Mouse (Mus musculus) heart, adult 2 months (tissue): ENCODE results near the gene Hdgf. TPM values are rescaled to one million over a fixed set of nuclear protein-coding genes. Genes with fewer than 3 reads are reported as not detected.

Experiments
- DNase-seq, 2 experiments: peaks; one replicate each; pipeline ENCODE4 v3.0.0; 2021
- H3K27ac ChIP-seq: fragments of 200-600 bp; 2 replicates; pipeline ENCODE4 v1.8.1; 2022
- H3K27me3 ChIP-seq: fragments of 200-500 bp; 2 replicates; pipeline ENCODE4 v1.6.1; 2012; ENCODE audit warnings: mild to moderate bottlenecking, low read length, inconsistent platforms, mixed read lengths; ENCODE audit not compliant: control insufficient read depth, insufficient read depth
- H3K36me3 ChIP-seq: fragments of 200-500 bp; 2 replicates; pipeline ENCODE4 v1.6.1; 2012; ENCODE audit warnings: low read length, inconsistent platforms; ENCODE audit not compliant: control insufficient read depth, insufficient read depth
- H3K4me1 ChIP-seq: fragments of 200-500 bp; 2 replicates; pipeline ENCODE4 v1.6.1; 2011; ENCODE audit warnings: low read length; ENCODE audit not compliant: control insufficient read depth, insufficient read depth
- H3K4me3 ChIP-seq: fragments of 200-600 bp; 2 replicates; pipeline ENCODE4 v1.8.1; 2022
- H3K79me2 ChIP-seq: fragments of 200-500 bp; replicated peaks from 2 replicates; pipeline ENCODE4 v1.6.1; 2012; ENCODE audit warnings: mild to moderate bottlenecking, inconsistent platforms, low read length, moderate library complexity, mixed read lengths; ENCODE audit not compliant: control insufficient read depth, insufficient read depth
- H3K9ac ChIP-seq: fragments of 200-500 bp; 2 replicates; pipeline ENCODE4 v1.6.1; 2012; ENCODE audit warnings: low read depth, mild to moderate bottlenecking, control low read depth, inconsistent platforms, low read length, mixed read lengths
- CTCF ChIP-seq: fragments of 200-600 bp; IDR thresholded peaks from 2 replicates; pipeline ENCODE4 v1.8.1; 2022; ENCODE audit warnings: antibody characterized with exemption, mild to moderate bottlenecking, moderate library complexity
- EP300 ChIP-seq: fragments of 200-500 bp; IDR thresholded peaks from 2 replicates; pipeline ENCODE4 v1.6.1; 2011; ENCODE audit warnings: low read depth, low read length, control low read depth; ENCODE audit not compliant: insufficient read depth
- POLR2A ChIP-seq: fragments of 200-500 bp; IDR thresholded peaks from 2 replicates; pipeline ENCODE4 v1.6.1; 2011; ENCODE audit warnings: mild to moderate bottlenecking, low read depth, low read length, control low read depth; ENCODE audit not compliant: insufficient read depth
- WGBS: fragments of 180-500 bp; shearing (Covaris S2); methylation state at CpG from one replicate; pipeline ENCODE4 v1.1.7; 2018; 5-methylcytosine and 5-hydroxymethylcytosine counted together
- intact Hi-C: fragments of 180-260 bp; cut with DNase I; formaldehyde crosslinking; loops from one replicate; pipeline ENCODE4 v1.15.1; 2025
- polyA plus RNA-seq: library from polyadenylated mRNA; depleted of rRNA; stranded (reverse); fragments of >200 nt; gene quantifications from 2 replicates; pipeline ENCODE4 v1.2.3, GENCODE M21; 2012; rRNA removed
- total RNA-seq, 2 experiments: library from RNA; stranded (reverse); gene quantifications; 2 replicates each; pipeline ENCODE4 v1.2.3; 2021

Hdgf gene
- total and polyA plus RNA-seq, 3 experiments = 61.6 to 125 (median 106) TPM

GRCm38 (mm10) chr3:87958056-87958455, 51.9 kb downstream of the Hdgf start:
- H3K4me1 ChIP-seq = no peaks in the 10 kb centered on the region
- no peaks in the 10 kb centered on the region for H3K27me3 ChIP-seq
- H3K9ac ChIP-seq = no peak overlapping the region
- no peaks in the 10 kb centered on the region for H3K79me2 ChIP-seq
- intact Hi-C loops = no loop called here
- H3K4me3 ChIP-seq = no peak overlapping the region
- DNase-seq = no peak
- WGBS = 63% methylated on average over 1 of the region's 1 CpGs
- no peak for TF ChIP-seq EP300
- no peak for TF ChIP-seq CTCF
- no peak for TF ChIP-seq POLR2A
- H3K27ac ChIP-seq = no peak overlapping the region
- no peaks in the 10 kb centered on the region for H3K36me3 ChIP-seq

DNA sequence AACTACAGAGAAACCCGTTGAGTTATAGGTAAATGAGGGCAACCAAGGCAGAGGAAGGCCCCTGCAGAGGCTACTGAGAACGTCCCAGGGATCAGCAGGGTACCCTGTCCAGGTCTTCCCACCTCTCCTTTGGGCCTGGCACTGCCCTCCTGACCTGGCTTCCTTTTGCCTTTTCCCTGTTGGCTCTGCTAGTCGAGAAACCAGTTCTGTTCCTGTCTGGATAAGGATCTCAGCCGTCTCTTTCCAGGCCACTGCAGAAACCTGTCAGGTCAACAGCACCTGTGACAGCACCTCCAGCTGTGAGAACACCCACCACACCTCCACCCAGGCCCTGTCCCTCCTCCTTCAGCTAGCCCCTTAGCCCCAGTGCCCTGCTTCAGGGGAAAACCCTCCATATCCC, 52.4 kb downstream of the Hdgf start:
- no peaks in the 10 kb centered on the region for H3K27me3 ChIP-seq
- H3K4me3 ChIP-seq = no peak overlapping the region
- TF ChIP-seq EP300 (no peak), POLR2A (no peak), CTCF (no peak)
- no peak overlapping the region for H3K9ac ChIP-seq
- intact Hi-C loops = no loop called here
- H3K79me2 ChIP-seq = no peaks in the 10 kb centered on the region
- H3K4me1 ChIP-seq = no peaks in the 10 kb centered on the region
- 46% methylated on average over 4 of the region's 4 CpGs for WGBS
- H3K36me3 ChIP-seq = no peaks in the 10 kb centered on the region
- no peak overlapping the region for H3K27ac ChIP-seq
- no peak for DNase-seq

GRCm38 (mm10) chr3:87958967-87959366, 52.8 kb downstream of the Hdgf start:
- no peak overlapping the region for H3K9ac ChIP-seq
- intact Hi-C loops = no loop called here
- H3K27me3 ChIP-seq = no peaks in the 10 kb centered on the region
- TF ChIP-seq CTCF (no peak), EP300 (no peak), POLR2A (no peak)
- WGBS = 87% methylated on average over 1 of the region's 1 CpGs
- no peak overlapping the region for H3K27ac ChIP-seq
- H3K79me2 ChIP-seq = no peaks in the 10 kb centered on the region
- H3K36me3 ChIP-seq = no peaks in the 10 kb centered on the region
- no peak overlapping the region for H3K4me3 ChIP-seq
- no peaks in the 10 kb centered on the region for H3K4me1 ChIP-seq
- DNase-seq = no peak

- no peak for DNase-seq
- H3K4me1 ChIP-seq = no peaks in the 10 kb centered on the region
- H3K27me3 ChIP-seq = no peaks in the 10 kb centered on the region
- no peak overlapping the region for H3K9ac ChIP-seq
- 74% methylated on average over 7 of the region's 7 CpGs for WGBS
- H3K27ac ChIP-seq = no peak overlapping the region
- no peak overlapping the region for H3K4me3 ChIP-seq
- intact Hi-C loops = no loop called here
- TF ChIP-seq POLR2A (no peak), CTCF (no peak), EP300 (no peak)
- H3K36me3 ChIP-seq = no peaks in the 10 kb centered on the region
- H3K79me2 ChIP-seq = no peaks in the 10 kb centered on the region
Observed at GRCm38 (mm10) chr3:87959371-87959770, 53.2 kb downstream of the Hdgf start.

DNA sequence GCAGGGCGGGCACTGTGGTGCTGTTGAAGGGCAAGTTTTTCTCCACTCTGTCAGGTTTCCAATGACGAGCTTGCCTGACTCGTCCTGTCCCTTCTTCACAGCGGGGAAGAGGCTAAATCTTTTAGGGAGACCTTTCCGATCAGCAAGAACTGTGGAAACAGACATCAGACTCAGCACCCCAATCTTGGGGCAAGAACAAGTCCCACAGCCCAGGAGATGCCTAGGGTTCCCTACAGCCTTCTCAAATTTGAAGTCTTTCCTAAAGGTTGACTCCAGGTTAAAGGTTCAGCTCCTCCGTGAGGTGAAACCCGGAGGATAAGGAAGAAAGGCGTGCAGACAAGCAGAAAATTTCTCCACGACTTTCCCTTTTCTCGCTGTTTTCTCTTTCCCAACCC, 54.1 kb downstream of the Hdgf start:
- H3K27me3 ChIP-seq = no peaks in the 10 kb centered on the region
- no peaks in the 10 kb centered on the region for H3K4me1 ChIP-seq
- no peaks in the 10 kb centered on the region for H3K36me3 ChIP-seq
- intact Hi-C loops = no loop called here
- TF ChIP-seq POLR2A (no peak), CTCF (no peak), EP300 (no peak)
- H3K27ac ChIP-seq = peak overlapping the region; percentile 70
- 18% methylated on average over 10 of the region's 10 CpGs for WGBS
- no peak overlapping the region; the same call in none of the 2 replicates for H3K9ac ChIP-seq
- no peak for DNase-seq
- peak overlapping the region; percentile 60 for H3K4me3 ChIP-seq
- no peaks in the 10 kb centered on the region for H3K79me2 ChIP-seq

GRCm38 (mm10) chr3:87960586-87961191, 54.6 kb downstream of the Hdgf start:
- peak overlapping the region; percentile 70 for H3K27ac ChIP-seq
- intact Hi-C loops = loop anchor here (1.0 kb wide), 1 partner anchor 25 kb away; no protein-coding TSS in a partner anchor
- no peaks in the 10 kb centered on the region for H3K36me3 ChIP-seq
- no peaks in the 10 kb centered on the region for H3K79me2 ChIP-seq
- TF ChIP-seq CTCF (peak; percentile 82), EP300 (peak; percentile 69; the same call in 1 of the 2 replicates), POLR2A (peak; percentile 31; the same call in 1 of the 2 replicates)
- no peaks in the 10 kb centered on the region for H3K27me3 ChIP-seq
- H3K4me1 ChIP-seq = no peaks in the 10 kb centered on the region
- H3K9ac ChIP-seq = peak overlapping the region; percentile 73
- 1% methylated on average over 27 of the region's 27 CpGs for WGBS
- H3K4me3 ChIP-seq = peak overlapping the region; percentile 60
- DNase-seq = peak; percentile 88 to 91

Other genes starting within 250 kb of the Hdgf start
- under 1 TPM; 0.36 to 0.47 TPM for gene Lrrc71, start 157.7 kb upstream of the Hdgf start, total RNA-seq
- gene Lrrc71, start 157.7 kb upstream of the Hdgf start, polyA plus RNA-seq = 0.26 and 1.1 TPM in 2 replicates
- gene Ntrk1, start 111.2 kb upstream of the Hdgf start, total RNA-seq = under 1 TPM; 0.14 to 0.16 TPM
- gene Ntrk1, start 111.2 kb upstream of the Hdgf start, polyA plus RNA-seq = 0.38 and 0.57 TPM in 2 replicates
- gene Insrr, start 109.4 kb upstream of the Hdgf start, total RNA-seq = under 1 TPM in 1 of 2 experiments, not detected in 1; 0.05 TPM
- gene Insrr, start 109.4 kb upstream of the Hdgf start, polyA plus RNA-seq = 0.04 TPM in 1 of 2 replicates, not detected in the other
- 10 to 100 TPM; 17.1 to 18.7 TPM for gene Pear1, start 82.0 kb upstream of the Hdgf start, total RNA-seq
- gene Pear1, start 82.0 kb upstream of the Hdgf start, polyA plus RNA-seq = 42.5 and 45.0 TPM in 2 replicates
- under 1 TPM; 0.05 to 0.27 TPM for gene Sh2d2a, start 59.6 kb upstream of the Hdgf start, total RNA-seq
- gene Sh2d2a, start 59.6 kb upstream of the Hdgf start, polyA plus RNA-seq = 0.41 and 0.70 TPM in 2 replicates
- gene Prcc, start 20.7 kb upstream of the Hdgf start, total RNA-seq = 10 to 100 TPM; 46.7 to 50.7 TPM
- gene Prcc, start 20.7 kb upstream of the Hdgf start, polyA plus RNA-seq = 27.6 and 35.9 TPM in 2 replicates
- 10 to 100 TPM; 70.4 to 71.9 TPM for gene Mrpl24, start 13.2 kb downstream of the Hdgf start, total RNA-seq
- gene Mrpl24, start 13.2 kb downstream of the Hdgf start, polyA plus RNA-seq = 53.3 and 88.7 TPM in 2 replicates
- 10 to 100 TPM; 10.6 to 10.9 TPM for gene Isg20l2, start 24.0 kb downstream of the Hdgf start, total RNA-seq
- gene Isg20l2, start 24.0 kb downstream of the Hdgf start, polyA plus RNA-seq = 6.2 and 10.8 TPM in 2 replicates
- 1 to 10 TPM; 4.7 to 5.5 TPM for gene Rrnad1, start 24.4 kb downstream of the Hdgf start, total RNA-seq
- gene Rrnad1, start 24.4 kb downstream of the Hdgf start, polyA plus RNA-seq = 17.2 and 18.7 TPM in 2 replicates
- under 1 TPM in 1 of 2 experiments, not detected in 1; 0.25 TPM for gene Crabp2, start 42.3 kb downstream of the Hdgf start, total RNA-seq
- gene Crabp2, start 42.3 kb downstream of the Hdgf start, polyA plus RNA-seq = not detected in 2 replicates
- 10 to 100 TPM; 14.7 to 22.8 TPM for gene Nes, start 64.8 kb downstream of the Hdgf start, total RNA-seq
- 6.2 and 10.0 TPM in 2 replicates for gene Nes, start 64.8 kb downstream of the Hdgf start, polyA plus RNA-seq
- under 1 TPM in 1 of 2 experiments, not detected in 1; 0.09 TPM for gene Bcan, start 93.9 kb downstream of the Hdgf start, total RNA-seq
- gene Bcan, start 93.9 kb downstream of the Hdgf start, polyA plus RNA-seq = 0.32 and 0.55 TPM in 2 replicates
- gene Hapln2, start 121.3 kb downstream of the Hdgf start, total RNA-seq = not detected
- gene Hapln2, start 121.3 kb downstream of the Hdgf start, polyA plus RNA-seq = not detected in 2 replicates
- gene Gpatch4, start 136.8 kb downstream of the Hdgf start, total RNA-seq = 1 to 10 TPM; 9.5 to 9.9 TPM
- gene Gpatch4, start 136.8 kb downstream of the Hdgf start, polyA plus RNA-seq = 4.3 and 8.5 TPM in 2 replicates
- 10 to 100 TPM; 70.6 to 81.9 TPM for gene Naxe, start 152.2 kb downstream of the Hdgf start, total RNA-seq
- 86.6 and 96.7 TPM in 2 replicates for gene Naxe, start 152.2 kb downstream of the Hdgf start, polyA plus RNA-seq
- gene Ttc24, start 172.0 kb downstream of the Hdgf start, total RNA-seq = not detected
- 0.29 TPM in 1 of 2 replicates, not detected in the other for gene Ttc24, start 172.0 kb downstream of the Hdgf start, polyA plus RNA-seq
- under 1 TPM; 0.21 to 0.45 TPM for gene Iqgap3, start 175.7 kb downstream of the Hdgf start, total RNA-seq
- 0.64 and 1.1 TPM in 2 replicates for gene Iqgap3, start 175.7 kb downstream of the Hdgf start, polyA plus RNA-seq
- gene Mef2d, start 236.1 kb downstream of the Hdgf start, total RNA-seq = 100 to 1,000 TPM; 118 to 129 TPM
- gene Mef2d, start 236.1 kb downstream of the Hdgf start, polyA plus RNA-seq = 119 and 122 TPM in 2 replicates